Mouse (Mus musculus) adrenal gland, adult 8-10 months (tissue): Measurements from ENCODE around the gene Dgke. TPM values are rescaled to one million over a fixed set of nuclear protein-coding genes. Genes with fewer than 3 reads are reported as not detected.
A peak's percentile ranks its signal among the peaks of the same experiment; 100 is the strongest.
"Not testable (repeated sequence)": the region's sequence is repeated elsewhere in the genome, so short reads cannot be mapped to it uniquely, and the experiment has no call there.

ENCODE experiments used
- DNase-seq: peaks from one replicate; pipeline ENCODE4 v3.0.0; 2022
- total RNA-seq, 4 experiments: library from RNA; stranded (reverse); gene quantifications; 2 replicates each; pipeline ENCODE4 v1.2.4; 2022

Dgke gene
- total RNA-seq, 4 experiments from 2014 or later, result 10.7 to 17.0 (median 14.3) TPM

GRCm38 (mm10) chr11:89074783-89075413, 8.2 kb upstream of the Dgke start:
- no peak for DNase-seq

DNA sequence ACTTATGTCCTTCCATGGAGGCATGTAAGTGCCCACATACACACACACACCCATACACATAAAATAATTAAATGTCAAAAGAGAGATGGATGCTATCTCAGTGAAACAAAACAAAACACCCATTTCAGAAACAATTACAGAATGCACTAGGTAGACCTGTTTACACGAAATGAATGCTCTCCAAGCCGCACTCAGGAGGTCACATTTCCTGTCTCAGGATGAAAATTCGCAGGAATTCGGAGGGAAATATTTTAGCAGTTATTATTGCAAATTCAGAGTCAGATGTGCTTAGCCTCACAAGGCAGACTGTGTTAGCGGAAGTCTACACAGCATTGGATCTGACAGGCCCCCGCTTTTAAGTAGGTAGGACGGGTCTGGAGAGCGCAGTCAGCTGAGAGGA, 6.9 kb upstream of the Dgke start, which contains the start of gene Gm525:
Gm525 (plus strand) TSS at position 301 of the 400 bp plus-strand sequence.
- DNase-seq, result no peak

DNA sequence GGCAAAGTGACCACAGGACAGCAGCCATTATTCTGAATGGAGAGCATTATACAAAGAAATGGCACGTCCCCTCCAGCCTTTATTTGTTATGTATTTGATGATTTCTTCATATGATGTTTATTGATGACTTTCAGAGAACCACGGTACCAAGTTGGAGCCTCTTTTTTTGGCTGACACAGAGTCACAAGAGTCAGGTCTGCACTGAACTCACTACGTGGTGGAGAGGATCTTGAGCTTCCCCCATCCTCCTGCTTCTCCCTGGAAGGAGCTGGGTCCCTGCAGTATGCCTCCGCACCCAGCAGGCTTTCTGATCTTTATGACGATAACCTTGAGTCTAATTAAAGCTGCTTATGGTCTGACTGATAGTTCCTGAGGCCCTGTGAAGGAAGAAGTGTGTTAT, 4.9 kb upstream of the Dgke start:
- DNase-seq, result no peak

- no peak for DNase-seq
Measured at GRCm38 (mm10) chr11:89069303-89069702, 2.7 kb upstream of the Dgke start.

DNA sequence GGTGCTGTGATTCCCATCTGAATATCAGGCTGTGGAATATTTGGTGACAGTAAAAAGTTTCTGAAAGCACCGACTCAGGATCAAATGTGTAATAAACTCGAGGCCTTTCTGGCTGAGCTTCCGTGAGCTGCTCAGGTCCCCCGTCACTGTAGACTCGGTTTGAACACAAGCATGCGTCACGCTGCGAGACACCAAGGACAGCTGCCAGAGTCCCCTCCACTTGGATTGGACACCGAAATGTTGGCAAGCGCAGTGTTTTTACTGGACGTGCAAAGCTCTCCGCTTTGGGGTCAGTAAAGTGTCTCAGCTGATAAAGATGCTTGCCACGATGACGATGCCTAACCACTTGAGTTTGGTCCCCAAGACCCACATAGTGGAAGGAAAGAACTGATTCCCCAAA, 2.0 kb upstream of the Dgke start:
- peak; percentile 80 for DNase-seq

DNA sequence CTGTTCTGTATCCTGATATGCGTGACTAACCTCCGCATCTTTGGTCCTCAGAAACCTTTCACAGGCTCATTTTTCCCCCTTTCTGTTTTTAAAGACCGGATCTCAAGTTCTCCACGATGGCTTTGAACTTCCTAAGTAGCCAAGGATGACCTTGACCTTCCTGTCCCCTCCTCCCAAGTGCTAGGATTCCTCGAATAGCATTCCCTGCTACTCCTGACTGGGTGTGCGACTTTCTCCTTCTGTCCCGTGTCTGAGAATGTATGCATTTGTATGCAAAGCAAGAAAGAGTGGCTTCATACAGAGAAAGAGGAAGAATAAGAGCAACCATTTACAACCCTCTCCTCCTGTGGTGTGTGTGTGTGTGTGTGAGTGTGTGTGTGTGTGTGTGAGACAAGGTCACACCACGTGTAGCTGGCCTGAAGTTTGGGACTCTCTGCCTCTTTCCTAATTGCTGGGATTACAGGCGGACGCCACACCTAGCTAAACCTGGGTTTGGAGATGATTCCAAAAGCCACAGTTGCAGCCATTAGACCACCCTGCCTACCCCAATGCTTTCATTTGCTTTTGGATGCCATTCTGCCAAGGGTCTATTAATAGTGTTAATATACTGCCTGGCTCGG, 1.3 kb upstream of the Dgke start:
- no peak for DNase-seq

DNA sequence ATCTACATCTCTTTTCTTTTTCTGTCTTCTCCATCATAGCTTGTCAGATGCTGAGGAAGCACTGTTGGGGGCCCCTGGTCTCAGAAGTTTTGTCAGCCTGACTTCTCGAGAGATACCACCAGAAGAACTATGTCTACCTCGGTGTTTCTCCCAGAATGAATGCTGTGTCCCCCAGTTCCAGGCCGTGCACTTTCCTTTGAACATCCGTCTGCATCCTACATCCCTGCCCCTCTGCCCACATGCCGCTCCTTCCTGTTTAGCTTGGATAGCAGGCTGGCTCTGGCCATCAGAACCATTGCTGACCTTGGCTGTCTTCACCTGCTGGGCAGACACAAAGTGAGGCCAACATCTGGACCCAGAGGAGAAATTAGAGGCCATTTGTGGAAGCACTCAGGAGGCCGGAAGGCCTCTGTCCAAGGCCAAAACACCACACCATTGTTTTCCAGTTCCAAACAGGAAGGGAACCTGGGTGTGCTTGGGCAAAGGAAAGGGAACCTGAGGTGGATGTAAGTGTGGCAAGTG, 712 bp upstream of the Dgke start:
- no peak for DNase-seq

DNA sequence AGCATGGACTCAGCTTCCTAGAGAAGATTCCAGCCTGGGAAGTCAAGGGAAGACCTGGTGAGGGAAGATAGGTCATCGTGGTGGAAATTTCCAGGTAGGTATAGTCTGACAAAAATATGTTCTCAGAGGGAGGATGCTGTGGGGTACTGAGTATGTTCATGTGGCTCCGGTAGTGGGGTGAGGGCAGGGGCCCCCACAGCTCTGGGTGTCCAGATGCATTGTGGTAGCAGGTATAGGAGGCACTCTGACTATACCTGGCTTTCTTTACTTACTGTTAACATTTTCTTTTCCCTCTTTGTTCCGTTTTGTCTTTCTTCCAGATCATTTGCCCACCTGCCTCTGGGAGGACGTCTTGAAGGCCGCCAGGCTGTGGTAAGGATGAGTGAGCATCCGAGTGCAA, 524 bp downstream of the Dgke start:
- DNase-seq, result no peak

GRCm38 (mm10) chr11:89065297-89065696, 1.4 kb downstream of the Dgke start:
- no peak for DNase-seq

DNA sequence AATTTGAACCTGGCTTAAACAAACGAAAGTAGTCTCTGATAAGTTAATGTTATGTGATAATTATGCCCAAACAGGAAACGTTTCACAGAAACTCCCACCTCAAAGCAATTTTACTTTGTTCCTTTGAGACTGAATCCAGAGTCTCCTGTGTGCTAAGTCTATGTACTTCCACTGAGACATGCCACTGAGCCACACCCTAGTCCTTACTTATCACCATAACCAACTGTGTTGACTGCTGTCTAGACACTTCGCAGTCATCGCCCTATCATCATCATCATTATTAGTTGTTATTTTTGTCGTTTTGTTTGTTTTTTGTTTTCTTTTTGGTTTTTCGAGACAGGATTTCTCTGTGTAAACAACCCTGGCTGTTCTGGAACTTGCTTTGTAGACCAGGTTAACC, 2.3 kb downstream of the Dgke start:
- DNase-seq, result no peak

- no peak for DNase-seq
Measured at GRCm38 (mm10) chr11:89061362-89061761, 5.3 kb downstream of the Dgke start.

GRCm38 (mm10) chr11:89060423-89061089, 6.1 kb downstream of the Dgke start:
- DNase-seq, result peak; percentile 89

- DNase-seq, result no peak
Measured at GRCm38 (mm10) chr11:89059919-89060422, 6.7 kb downstream of the Dgke start.

DNA sequence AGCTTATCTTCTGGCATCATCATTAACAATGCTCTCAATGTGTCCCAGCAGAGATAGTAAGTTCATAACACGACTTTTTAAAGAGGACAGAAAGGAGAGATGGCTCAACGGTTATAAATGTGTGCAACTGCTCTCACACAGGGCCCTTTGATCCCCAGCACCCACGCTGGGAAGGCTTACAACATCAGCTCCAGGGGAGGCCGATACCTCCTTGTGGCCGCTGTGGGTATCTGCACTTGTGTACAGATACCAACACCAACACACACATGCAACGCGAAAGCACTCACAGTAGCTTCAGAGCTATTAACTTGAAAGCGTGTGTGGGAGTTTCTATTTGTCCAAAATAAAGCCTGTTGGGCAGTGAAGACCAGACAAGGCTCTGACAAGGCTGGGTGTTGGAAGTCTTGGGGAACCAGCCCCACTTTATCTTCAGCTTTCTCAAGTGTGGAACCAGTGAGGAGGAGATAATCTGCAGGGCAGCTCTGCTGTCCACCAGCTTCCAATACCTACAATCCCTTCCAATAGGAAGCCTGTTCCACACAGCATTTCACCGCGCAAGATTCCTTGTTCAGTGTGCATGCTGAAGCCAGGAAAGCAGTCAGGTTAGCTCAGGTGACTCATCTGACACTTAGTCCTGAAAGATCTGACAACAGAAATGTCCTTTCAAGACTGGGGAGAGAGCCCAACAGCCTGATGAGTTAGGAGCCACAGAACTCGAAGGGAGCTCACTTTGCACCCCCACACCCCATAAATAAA, 8.0 kb downstream of the Dgke start:
- DNase-seq, result no peak

DNA sequence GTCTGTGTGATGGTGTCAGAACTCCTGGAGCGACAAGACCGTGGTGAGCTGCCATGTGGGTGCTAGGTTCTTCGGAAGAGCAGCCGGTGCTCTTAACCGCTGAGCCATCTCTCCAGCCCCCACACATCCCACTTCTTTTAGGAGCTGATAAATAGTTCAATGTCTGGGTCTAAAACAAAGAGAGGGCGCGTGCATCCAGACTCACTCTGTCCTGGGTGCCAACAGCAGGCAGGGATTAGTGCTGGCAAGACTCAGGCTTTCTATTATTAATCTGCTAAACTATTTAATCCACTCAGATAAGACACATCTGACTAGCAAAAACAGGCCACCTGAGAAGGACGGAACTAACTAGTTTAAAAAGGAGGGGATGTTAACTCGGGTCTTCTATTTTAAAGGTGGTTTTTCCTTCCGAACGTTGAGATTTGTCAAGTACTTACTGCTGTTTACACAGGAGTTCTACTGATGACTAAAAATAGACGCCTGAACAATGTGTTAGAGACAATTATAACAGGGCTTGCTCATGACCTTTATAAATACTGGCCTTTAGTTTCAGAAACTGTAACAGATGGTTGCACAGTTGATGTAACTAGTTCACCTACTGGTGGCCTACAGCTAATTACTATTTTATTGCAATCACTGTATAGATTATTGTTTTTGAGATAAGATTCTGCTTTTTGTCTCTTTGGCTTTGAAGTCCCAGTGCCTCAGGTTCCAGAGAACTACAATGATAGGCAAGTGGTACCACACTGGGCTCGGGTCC, 10.5 kb downstream of the Dgke start:
- no peak for DNase-seq

DNA sequence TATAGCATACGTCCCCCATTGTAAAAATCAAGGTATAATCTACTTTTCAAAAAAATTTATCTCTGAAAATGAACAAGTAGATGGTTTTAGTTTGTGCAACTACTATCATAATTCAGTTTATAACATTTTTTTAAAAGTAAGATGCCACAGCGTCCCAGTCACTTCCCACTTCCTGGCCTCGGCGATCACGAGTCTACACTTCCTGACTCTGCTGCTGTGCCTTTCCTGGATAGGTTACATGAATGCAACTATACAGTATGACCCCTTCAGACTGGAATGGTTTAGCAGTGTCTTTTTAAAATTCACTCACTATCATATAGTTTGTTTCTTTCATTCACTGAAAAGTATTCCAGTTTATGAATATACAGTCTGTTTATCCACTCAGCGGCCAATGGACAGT, 14.9 kb downstream of the Dgke start:
- no peak for DNase-seq

DNA sequence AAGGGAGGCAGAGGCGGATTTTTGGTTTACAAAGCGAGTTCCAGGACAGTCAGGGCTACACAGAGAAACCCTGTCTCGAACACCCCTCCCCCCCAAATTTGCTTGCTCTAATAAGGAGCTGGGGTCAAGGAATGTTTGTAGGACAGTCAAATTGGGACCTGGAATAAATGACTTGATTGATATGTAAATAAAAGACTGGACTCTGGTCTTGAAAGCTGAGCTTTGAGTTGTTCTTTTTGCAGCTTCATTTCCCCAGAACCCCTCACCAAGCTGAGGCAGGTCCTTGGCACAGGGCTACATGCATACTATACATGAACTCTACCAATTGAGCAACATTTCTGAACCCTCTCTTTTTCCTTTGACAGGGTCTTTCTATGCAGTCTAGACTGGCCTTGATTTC, 20.6 kb downstream of the Dgke start:
- DNase-seq, result no peak

DNA sequence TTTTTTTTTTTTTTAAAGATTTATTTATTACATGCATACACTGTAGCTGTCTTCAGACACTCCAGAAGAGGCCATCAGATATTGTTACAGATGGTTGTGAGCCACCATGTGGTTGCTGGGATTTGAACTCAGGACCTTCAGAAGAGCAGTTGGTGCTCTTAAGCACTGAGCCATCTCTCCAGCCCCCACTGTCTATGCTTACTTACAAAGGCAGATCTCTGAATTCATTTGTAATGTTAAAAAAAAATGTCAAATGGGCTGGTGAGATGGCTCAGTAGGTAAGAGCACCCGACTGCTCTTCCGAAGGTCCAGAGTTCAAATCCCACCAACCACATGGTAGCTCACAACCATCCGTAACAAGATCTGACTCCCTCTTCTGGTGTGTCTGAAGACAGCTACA, 21.1 kb downstream of the Dgke start:
- not testable (repeated sequence) for DNase-seq

- no peak for DNase-seq
Measured at GRCm38 (mm10) chr11:89043046-89043445, 23.6 kb downstream of the Dgke start.

DNA sequence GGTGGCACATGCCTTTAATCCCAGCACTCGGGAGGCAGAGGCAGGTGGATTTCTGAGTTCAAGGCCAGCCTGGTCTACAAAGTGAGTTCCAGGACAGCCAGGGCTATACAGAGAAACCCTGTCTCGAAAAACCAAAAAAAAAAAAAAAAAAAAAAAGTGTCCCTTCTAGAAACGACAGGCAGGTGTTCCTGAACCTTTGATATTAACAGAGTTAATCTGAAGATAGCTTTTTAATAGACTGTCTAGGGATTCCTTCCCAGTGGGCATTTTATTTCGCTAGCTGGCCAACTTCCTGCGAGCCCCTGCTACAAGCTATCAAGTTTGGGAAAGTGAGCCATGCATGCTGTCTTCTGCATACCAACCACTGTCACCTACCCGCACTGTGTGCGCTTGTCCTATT, 25.6 kb downstream of the Dgke start:
- not testable (repeated sequence) for DNase-seq

- DNase-seq, result no peak
Measured at GRCm38 (mm10) chr11:89039325-89039724, 27.3 kb downstream of the Dgke start.

DNA sequence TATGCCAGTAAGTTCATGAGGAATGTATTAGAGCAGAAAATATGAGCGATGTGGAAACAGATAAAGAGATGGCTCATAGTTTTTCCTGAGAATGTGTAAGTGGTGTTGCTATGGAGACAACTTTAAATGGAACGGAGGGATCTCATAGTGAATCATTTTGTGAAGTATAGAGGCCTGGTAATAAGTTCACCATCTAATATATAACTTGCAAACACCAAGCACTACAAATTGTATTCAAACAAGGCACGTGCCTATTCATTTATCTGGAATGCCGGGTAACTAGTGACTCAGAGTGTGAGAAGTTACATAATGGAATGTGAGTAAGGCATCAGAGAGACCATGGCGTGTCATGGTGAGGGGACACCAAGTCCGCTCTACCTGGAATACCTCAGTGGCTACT, 28.2 kb downstream of the Dgke start:
- DNase-seq, result no peak
